Mouse (Mus musculus) erythroblast, embryonic 14.5 days (primary cell): ENCODE data around the gene Nfatc2.

Experiments
- GATA1 ChIP-seq: IDR thresholded peaks from 2 replicates; pipeline ENCODE4 v1.6.1; 2012; ENCODE audit warnings: low read length, inconsistent platforms, mixed read lengths
- TAL1 ChIP-seq: IDR thresholded peaks from 3 replicates; pipeline ENCODE4 v1.6.1; 2012; ENCODE audit warnings: low read length, inconsistent platforms, mixed read lengths

- no peak for TF ChIP-seq GATA1
- no peak for TF ChIP-seq TAL1
Measured at GRCm38 (mm10) chr2:168573866-168574265, 27.6 kb downstream of the Nfatc2 start.
